Mouse (Mus musculus) neural tube, embryonic 13.5 days (tissue): ENCODE results near the gene Zfp945. TPM values are rescaled to one million over a fixed set of nuclear protein-coding genes. Genes with fewer than 3 reads are reported as not detected.
"Not testable (repeated sequence)": the region's sequence is repeated elsewhere in the genome, so short reads cannot be mapped to it uniquely, and the experiment has no call there.

Experiments used
- ATAC-seq: fragments of 200-750 bp; cut with Nextera tagmentation; 2 replicates; pipeline ENCODE4 v1.8.0; 2017; ENCODE audit warnings: low read depth, mild to moderate bottlenecking, moderate TSS enrichment, moderate library complexity
- H3K27ac ChIP-seq: fragments of 300-500 bp; sonication (generic); replicated peaks from 2 replicates; pipeline ENCODE4 v1.5.1; 2015; ENCODE audit warnings: moderate library complexity, mild to moderate bottlenecking, inconsistent platforms
- H3K27me3 ChIP-seq: fragments of 300-500 bp; sonication (generic); 2 replicates; pipeline ENCODE4 v1.6.1; 2015; ENCODE audit warnings: mild to moderate bottlenecking, inconsistent platforms
- H3K36me3 ChIP-seq: fragments of 300-500 bp; sonication (generic); 2 replicates; pipeline ENCODE4 v1.6.1; 2015; ENCODE audit warnings: mild to moderate bottlenecking, inconsistent platforms
- H3K4me1 ChIP-seq: fragments of 300-500 bp; sonication (generic); replicated peaks from 2 replicates; pipeline ENCODE4 v1.6.1; 2015; ENCODE audit warnings: inconsistent platforms
- H3K4me2 ChIP-seq: fragments of 300-500 bp; sonication (generic); 2 replicates; pipeline ENCODE4 v1.6.1; 2015; ENCODE audit warnings: inconsistent platforms, mild to moderate bottlenecking, moderate library complexity
- H3K4me3 ChIP-seq: fragments of 300-500 bp; sonication (generic); 2 replicates; pipeline ENCODE4 v1.5.1; 2015; ENCODE audit warnings: mild to moderate bottlenecking, inconsistent platforms
- H3K9ac ChIP-seq: fragments of 300-500 bp; sonication (generic); 2 replicates; pipeline ENCODE4 v1.6.1; 2015; ENCODE audit warnings: moderate library complexity, mild to moderate bottlenecking, inconsistent platforms
- H3K9me3 ChIP-seq: fragments of 300-500 bp; sonication (generic); 2 replicates; pipeline ENCODE4 v1.6.1; 2016; ENCODE audit warnings: inconsistent platforms
- WGBS: fragments of 180-500 bp; shearing (Covaris S2); methylation state at CpG from one replicate; pipeline ENCODE4 v1.1.7; 2015; 5-methylcytosine and 5-hydroxymethylcytosine counted together
- polyA plus RNA-seq: library from polyadenylated mRNA; unstranded; fragments of >200 nt; fragmentation: Nextera tagmentation; extraction: Ambion mirVana; gene quantifications from 2 replicates; pipeline ENCODE4 v1.2.1, GENCODE M21; 2015

Gene Zfp945
- polyA plus RNA-seq: 20.3 and 20.8 TPM in 2 replicates

- H3K4me1 ChIP-seq: peaks cover 15% of the 10 kb centered on the region
- peak within 1 kb of the TSS; percentile 80 for H3K27ac ChIP-seq
- 0% methylated on average over 20 of the region's 20 CpGs for WGBS
- peaks cover 21% of the 10 kb centered on the region for H3K36me3 ChIP-seq
- peak; percentile 98 for ATAC-seq
- H3K9me3 ChIP-seq: peaks cover 3% of the 10 kb centered on the region
- H3K27me3 ChIP-seq: no peaks in the 10 kb centered on the region
- H3K9ac ChIP-seq: peak within 1 kb of the TSS; percentile 74
- H3K4me3 ChIP-seq: peak within 1 kb of the TSS; percentile 61
- peak within 1 kb of the TSS; percentile 70 for H3K4me2 ChIP-seq
Measured at GRCm38 (mm10) chr17:22866845-22867481, at the start of gene Zfp945. Gene Zfp945, minus strand, starts transcription at chr17:22867134.

DNA sequence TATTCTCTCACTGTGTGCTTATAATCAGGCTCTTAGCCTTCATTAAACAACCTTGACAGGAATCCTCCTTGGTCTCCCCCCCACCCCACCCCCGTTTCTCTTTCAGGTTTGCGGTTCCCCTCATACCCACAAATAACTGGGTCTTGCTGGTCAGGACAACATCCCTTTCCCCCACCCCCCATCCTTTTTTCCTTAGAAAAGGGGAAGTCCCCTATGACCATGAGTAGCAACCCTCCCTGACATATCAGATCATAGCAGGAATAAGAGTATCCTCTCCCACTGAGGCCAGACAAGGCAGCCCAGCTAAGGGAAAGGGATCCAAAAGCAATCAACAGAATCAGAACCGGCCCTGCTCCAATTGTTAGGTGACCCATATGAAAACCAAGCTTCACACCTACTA lies 21.4 kb upstream of the Zfp945 start:
- Histone ChIP-seq H3K9me3 (peaks cover 21% of the 10 kb centered on the region), H3K4me2 (no peak overlapping the region), H3K36me3 (no peaks in the 10 kb centered on the region), H3K4me3 (no peak overlapping the region), H3K27ac (no peak overlapping the region), H3K27me3 (no peaks in the 10 kb centered on the region), H3K4me1 (no peaks in the 10 kb centered on the region), H3K9ac (no peak overlapping the region)
- no peak for ATAC-seq
- WGBS: 91% methylated on average over 3 of the region's 3 CpGs

DNA sequence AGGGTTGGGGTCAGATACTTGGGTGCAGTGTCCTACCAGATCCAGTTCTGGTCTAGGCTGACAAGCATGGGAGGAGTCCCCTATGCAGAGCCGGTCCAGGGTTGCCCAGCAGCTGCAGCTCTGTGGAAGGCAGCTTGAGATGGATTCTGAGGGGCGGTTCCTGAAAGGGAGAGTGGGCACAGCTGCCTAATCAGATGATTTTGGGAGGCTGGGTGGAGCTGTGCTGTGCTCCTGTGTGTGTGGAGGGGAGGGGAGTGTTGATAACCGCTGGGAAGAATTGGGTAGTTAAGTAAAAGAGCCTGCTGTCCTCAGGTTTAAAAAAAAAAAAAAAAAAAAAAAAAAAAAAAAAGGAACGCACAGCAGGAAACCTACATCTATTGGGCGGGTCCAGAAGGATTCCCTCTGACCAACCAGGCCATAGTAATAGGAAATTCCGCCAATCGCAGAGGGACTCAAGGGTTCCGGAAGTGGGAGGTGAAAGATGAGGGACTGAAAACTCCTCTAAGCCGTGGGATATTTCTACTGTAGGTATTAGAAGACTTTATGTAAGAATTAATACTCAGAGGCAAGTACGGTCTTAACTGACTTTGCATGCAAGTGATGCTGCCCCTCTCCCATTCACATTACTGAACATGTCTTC lies 17.2 kb upstream of the Zfp945 start:
- H3K36me3 ChIP-seq: no peaks in the 10 kb centered on the region
- no peaks in the 10 kb centered on the region for H3K4me1 ChIP-seq
- 68% methylated on average over 10 of the region's 10 CpGs for WGBS
- no peak overlapping the region for H3K27ac ChIP-seq
- no peak overlapping the region for H3K9ac ChIP-seq
- H3K4me2 ChIP-seq: no peak overlapping the region
- H3K4me3 ChIP-seq: no peak overlapping the region
- ATAC-seq: no peak
- H3K27me3 ChIP-seq: no peaks in the 10 kb centered on the region
- peaks cover 8% of the 10 kb centered on the region for H3K9me3 ChIP-seq

GRCm38 (mm10) chr17:22877427-22878307 lies 10.7 kb upstream of the Zfp945 start:
- 94% methylated on average over 10 of the region's 11 CpGs for WGBS
- Histone ChIP-seq H3K4me3 (no peak overlapping the region), H3K4me2 (no peak overlapping the region), H3K9ac (no peak overlapping the region), H3K9me3 (peaks cover 15% of the 10 kb centered on the region; the same call in 1 of the 2 replicates), H3K36me3 (no peaks in the 10 kb centered on the region), H3K27me3 (no peaks in the 10 kb centered on the region), H3K27ac (no peak overlapping the region), H3K4me1 (no peaks in the 10 kb centered on the region)
- peak; percentile 40 for ATAC-seq

GRCm38 (mm10) chr17:22876316-22876715 lies 9.4 kb upstream of the Zfp945 start:
- ATAC-seq: no peak
- WGBS: 85% methylated on average over 20 of the region's 20 CpGs
- no peaks in the 10 kb centered on the region for H3K4me1 ChIP-seq
- no peak overlapping the region for H3K9ac ChIP-seq
- H3K36me3 ChIP-seq: no peaks in the 10 kb centered on the region
- peaks cover 15% of the 10 kb centered on the region; the same call in 1 of the 2 replicates for H3K9me3 ChIP-seq
- no peaks in the 10 kb centered on the region for H3K27me3 ChIP-seq
- H3K4me2 ChIP-seq: no peak overlapping the region
- H3K4me3 ChIP-seq: no peak overlapping the region
- no peak overlapping the region for H3K27ac ChIP-seq

- not testable (repeated sequence) for H3K9ac ChIP-seq, H3K4me3 ChIP-seq, ATAC-seq, H3K36me3 ChIP-seq, H3K27me3 ChIP-seq, H3K4me2 ChIP-seq, H3K4me1 ChIP-seq, H3K27ac ChIP-seq
- peaks cover 15% of the 10 kb centered on the region; the same call in 1 of the 2 replicates for H3K9me3 ChIP-seq
- WGBS: 88% methylated on average over 4 of the region's 4 CpGs
Measured at GRCm38 (mm10) chr17:22875549-22875948, 8.6 kb upstream of the Zfp945 start.

DNA sequence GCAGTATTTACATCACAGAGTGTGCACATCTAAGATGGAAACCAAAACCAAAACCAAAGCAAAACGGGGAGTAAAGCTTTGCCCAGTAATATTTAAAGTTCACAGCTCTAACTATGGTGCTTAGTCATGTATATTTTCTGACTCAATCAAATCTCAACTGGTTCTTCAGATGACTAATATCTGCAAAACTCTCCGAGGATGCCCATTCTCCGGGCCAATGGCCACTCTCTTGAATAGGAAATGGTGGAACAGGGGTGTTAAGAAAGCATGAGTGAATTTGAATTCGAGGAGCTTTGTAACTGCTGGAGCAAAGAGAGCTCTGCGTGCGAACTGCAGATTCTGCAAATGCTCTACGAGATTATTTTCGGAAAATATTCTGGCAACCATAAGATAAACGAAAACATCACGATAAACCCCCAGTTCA lies 501 bp downstream of the Zfp945 start:
- peak overlapping the region; percentile 61 for H3K4me3 ChIP-seq
- peaks cover 15% of the 10 kb centered on the region for H3K4me1 ChIP-seq
- peak overlapping the region; percentile 74 for H3K9ac ChIP-seq
- 2% methylated on average over 10 of the region's 10 CpGs for WGBS
- H3K27ac ChIP-seq: peak overlapping the region; percentile 80
- peaks cover 3% of the 10 kb centered on the region for H3K9me3 ChIP-seq
- peak; percentile 23; the same call in 1 of the 2 replicates for ATAC-seq
- peak overlapping the region; percentile 70 for H3K4me2 ChIP-seq
- H3K36me3 ChIP-seq: peaks cover 24% of the 10 kb centered on the region
- H3K27me3 ChIP-seq: no peaks in the 10 kb centered on the region

- Histone ChIP-seq H3K4me2 (no peak overlapping the region), H3K4me1 (peaks cover 7% of the 10 kb centered on the region), H3K4me3 (no peak overlapping the region), H3K9me3 (no peaks in the 10 kb centered on the region), H3K9ac (no peak overlapping the region), H3K27me3 (no peaks in the 10 kb centered on the region), H3K27ac (no peak overlapping the region), H3K36me3 (no peaks in the 10 kb centered on the region)
- 77% methylated on average over 4 of the region's 4 CpGs for WGBS
- no peak for ATAC-seq
Measured at GRCm38 (mm10) chr17:22821166-22821565, 45.8 kb downstream of the Zfp945 start.

GRCm38 (mm10) chr17:22818199-22818595 lies 48.7 kb downstream of the Zfp945 start:
- 74% methylated on average over 3 of the region's 3 CpGs for WGBS
- H3K27ac ChIP-seq: peak overlapping the region; percentile 97
- ATAC-seq: no peak

DNA sequence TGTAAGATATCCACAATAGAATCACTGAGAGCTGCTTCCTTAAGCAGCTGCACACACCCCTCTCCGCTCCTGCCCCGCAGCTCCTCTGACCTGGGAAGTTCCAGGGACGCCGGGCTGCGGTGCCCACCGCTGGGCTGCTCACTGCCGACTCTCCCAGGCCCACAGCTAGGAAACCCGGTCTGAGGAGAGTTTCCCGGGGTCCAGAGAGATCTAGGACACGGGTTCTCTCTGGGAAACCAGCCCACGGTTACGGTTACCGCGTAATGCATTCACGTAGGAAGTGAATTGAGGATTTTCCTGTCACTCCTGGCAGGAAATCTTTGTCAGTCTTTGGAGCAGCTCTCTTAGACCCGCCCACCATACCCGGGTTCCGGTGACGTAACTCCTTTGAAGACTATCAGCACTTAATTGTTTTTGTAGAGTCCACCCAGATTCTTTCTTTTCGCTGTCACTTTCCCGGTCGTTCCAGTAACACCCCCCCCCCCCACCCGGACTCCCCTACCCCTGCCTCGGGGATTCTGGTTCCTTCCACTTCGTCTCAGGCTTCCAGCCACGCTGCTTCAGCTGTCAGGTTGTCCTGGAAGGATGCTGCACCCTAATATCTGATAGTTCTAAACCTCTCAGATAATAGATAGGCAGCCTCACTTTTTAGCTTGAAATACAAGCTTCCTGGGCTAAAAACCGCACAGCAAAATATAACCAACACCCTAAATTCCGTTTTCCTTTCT lies 49.3 kb downstream of the Zfp945 start:
- 2% methylated on average over 28 of the region's 28 CpGs for WGBS
- H3K27me3 ChIP-seq: no peaks in the 10 kb centered on the region
- ATAC-seq: peak; percentile 96
- H3K9me3 ChIP-seq: no peaks in the 10 kb centered on the region
- peak overlapping the region; percentile 97 for H3K27ac ChIP-seq
- H3K9ac ChIP-seq: peak overlapping the region; percentile 94
- peaks cover 19% of the 10 kb centered on the region for H3K36me3 ChIP-seq
- peaks cover 12% of the 10 kb centered on the region for H3K4me1 ChIP-seq
- H3K4me2 ChIP-seq: peak overlapping the region; percentile 56
- peak overlapping the region; percentile 77 for H3K4me3 ChIP-seq

More at GRCm38 (mm10) chr17:22818199-22818595, 48.7 kb downstream of the Zfp945 start:
- Histone ChIP-seq H3K4me1 (peaks cover 12% of the 10 kb centered on the region), H3K9ac (peak overlapping the region; percentile 94), H3K9me3 (no peaks in the 10 kb centered on the region), H3K4me2 (peak overlapping the region; percentile 56), H3K27me3 (no peaks in the 10 kb centered on the region), H3K4me3 (peak overlapping the region; percentile 77), H3K36me3 (peaks cover 19% of the 10 kb centered on the region)

DNA sequence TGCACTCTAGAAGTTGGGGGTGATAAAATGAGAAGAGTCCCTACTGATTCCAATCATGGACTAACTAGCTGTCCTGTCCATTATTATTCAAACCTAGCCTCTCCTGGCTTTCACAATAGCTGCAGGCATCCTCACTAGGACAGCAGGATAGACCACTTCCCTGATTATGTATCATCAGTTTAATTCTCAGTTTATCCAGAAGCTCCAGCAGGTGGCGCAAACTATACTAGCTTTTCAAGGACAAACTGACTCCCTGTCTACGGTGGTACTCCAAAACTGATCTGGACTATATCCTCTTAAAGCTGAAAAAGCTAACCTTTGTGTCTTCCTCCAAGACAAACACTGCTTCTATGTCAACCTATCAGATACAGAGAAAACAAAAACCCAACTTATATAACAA lies 67.2 kb downstream of the Zfp945 start:
- WGBS: 65% methylated on average over 2 of the region's 2 CpGs
- no peaks in the 10 kb centered on the region for H3K4me1 ChIP-seq

More for the DNA sequence above, 67.2 kb downstream of the Zfp945 start:
- Histone ChIP-seq H3K9me3 (peaks cover 55% of the 10 kb centered on the region), H3K36me3 (peaks cover 52% of the 10 kb centered on the region), H3K27ac (no peak overlapping the region), H3K4me2 (no peak overlapping the region), H3K9ac (no peak overlapping the region), H3K27me3 (no peaks in the 10 kb centered on the region), H3K4me3 (no peak overlapping the region)
- no peak for ATAC-seq
